Mouse (Mus musculus): ENCODE measurements around the gene Msh4.
A peak's percentile ranks its signal among the peaks of the same experiment; 100 is the strongest.
"Not testable (repeated sequence)": the region's sequence is repeated elsewhere in the genome, so short reads cannot be mapped to it uniquely, and the experiment has no call there.

Msh4 gene

GRCm38 (mm10) chr3:153849368-153850015 is 56.4 kb downstream of the Msh4 start:
- no peak for DNase-seq (ENCODE audit: low read depth)

DNA sequence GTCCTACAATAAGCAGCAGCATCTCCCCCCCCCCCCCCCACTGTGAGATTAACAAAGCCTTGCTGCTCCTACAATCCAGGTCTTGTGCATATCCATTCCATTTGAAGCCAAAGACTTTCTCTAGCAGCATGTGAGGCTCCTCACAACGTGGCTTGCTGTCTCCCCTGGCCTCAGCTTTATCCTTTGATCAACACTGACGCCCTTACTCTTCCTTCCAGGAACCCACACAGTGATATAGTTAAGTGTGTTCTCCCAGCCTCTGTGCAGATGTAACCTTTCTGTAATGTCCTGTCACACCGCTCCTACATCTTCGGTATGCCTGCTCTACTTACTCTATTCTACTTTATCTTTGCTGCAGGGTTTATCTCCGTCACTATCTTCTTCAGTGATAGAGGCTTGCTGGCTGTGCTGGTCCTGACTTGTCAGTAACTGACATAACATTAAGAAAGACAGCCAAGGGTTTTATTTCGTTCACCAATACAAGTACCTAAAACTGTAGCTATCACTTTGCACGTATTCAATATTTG is 58.7 kb downstream of the Msh4 start:
- DNase-seq (ENCODE audit: low read depth), result no peak

- no peak for DNase-seq (ENCODE audit: low read depth)
Observed at GRCm38 (mm10) chr3:153846109-153846508, 59.8 kb downstream of the Msh4 start.

DNA sequence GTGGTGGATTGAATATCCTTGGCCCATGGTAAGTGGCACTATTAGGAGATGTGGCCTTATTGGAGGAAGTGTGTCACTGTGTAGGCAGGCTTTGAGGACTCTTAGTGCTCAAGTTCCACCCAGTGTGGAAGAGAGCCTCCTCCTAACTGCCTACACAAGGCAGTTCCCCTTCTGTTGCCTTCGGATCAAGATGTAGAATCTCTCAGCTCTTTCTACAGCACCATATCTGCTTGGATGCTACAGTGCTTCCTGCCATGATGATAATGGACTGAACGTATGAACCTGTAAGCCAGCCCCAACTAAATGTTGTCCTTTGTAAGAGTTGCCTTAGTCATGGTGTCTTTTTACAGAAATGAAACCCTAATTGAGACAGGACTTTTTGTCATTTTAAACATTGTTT is 60.4 kb downstream of the Msh4 start:
- DNase-seq (ENCODE audit: low read depth), result no peak

DNA sequence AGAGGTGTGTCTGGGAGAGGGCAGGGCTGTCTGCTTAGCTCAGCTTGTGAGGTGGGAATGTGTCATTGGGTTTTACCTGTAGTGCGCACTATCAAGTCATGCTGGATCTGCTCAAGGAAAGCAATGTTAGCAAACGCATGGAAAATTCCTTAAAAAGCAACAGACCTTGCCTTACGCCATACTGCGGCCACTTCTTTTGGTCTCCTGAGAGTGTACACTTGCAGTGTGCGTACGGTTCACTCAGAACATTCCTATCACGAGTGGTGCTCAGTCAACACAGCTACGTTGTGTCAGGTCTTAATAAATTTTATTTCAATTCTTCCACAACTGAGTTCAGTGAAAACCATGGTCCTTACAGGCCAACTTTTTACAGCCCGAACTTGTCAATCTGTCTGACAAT is 61.2 kb downstream of the Msh4 start:
- no peak for DNase-seq (ENCODE audit: low read depth)

DNA sequence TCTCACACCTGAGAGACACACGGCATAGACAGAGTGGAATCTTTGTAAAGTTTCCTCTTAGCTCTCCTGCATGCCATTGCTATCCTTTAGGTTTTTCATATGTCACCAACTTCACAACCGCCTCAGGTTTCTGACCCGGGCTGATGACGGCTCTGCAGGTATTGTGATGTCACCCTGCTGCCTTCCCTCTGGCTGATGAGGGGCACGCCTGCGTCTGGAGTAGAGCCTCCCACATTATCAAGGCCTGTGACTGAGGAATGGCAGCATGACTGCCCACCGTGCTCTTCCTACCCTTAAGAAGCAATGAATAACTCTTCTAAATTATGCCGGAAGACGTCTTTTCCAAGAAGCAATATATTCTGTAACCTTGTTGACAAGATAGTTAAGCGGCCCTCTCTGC is 61.9 kb downstream of the Msh4 start, which contains the start of gene Asb17:
TSS of gene Asb17 (plus strand) at position 180 of the 400 bp plus-strand sequence.
- no peak for DNase-seq (ENCODE audit: low read depth)

GRCm38 (mm10) chr3:153837593-153837992 is 68.3 kb downstream of the Msh4 start:
- DNase-seq (ENCODE audit: low read depth), result no peak

- no peak for DNase-seq (ENCODE audit: low read depth)
Observed at GRCm38 (mm10) chr3:153836316-153836715, 69.6 kb downstream of the Msh4 start.

DNA sequence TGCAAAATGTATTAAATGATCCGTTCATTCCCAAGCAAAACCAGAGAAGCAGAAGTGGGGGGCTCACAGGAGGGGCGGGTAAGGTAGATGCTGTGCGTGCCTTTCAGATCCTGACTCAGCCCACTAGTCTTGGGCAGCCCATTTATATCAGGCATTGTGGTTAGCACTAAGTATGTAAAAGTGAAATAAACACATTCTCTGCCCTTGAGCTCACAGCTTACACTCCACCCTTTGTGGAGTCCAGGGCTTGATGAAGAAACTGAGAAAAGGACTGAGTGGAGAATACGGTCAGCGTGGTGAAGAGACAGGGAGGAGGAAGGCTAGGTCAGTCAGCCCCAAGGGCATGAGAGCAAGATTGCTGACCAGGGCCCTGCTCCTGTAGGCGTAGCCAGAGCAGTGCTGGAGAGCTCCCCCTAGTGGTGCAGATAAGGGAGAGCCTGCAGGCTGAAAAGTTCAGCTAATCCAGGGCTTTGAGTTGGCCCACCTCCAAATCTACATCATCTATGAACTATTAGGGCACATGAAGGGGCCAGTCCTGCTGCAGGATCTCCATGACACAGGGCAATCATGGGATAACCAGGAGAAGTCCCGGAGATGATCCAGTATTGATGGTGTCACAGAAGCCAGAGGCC is 70.4 kb downstream of the Msh4 start:
- DNase-seq (ENCODE audit: low read depth), result no peak

DNA sequence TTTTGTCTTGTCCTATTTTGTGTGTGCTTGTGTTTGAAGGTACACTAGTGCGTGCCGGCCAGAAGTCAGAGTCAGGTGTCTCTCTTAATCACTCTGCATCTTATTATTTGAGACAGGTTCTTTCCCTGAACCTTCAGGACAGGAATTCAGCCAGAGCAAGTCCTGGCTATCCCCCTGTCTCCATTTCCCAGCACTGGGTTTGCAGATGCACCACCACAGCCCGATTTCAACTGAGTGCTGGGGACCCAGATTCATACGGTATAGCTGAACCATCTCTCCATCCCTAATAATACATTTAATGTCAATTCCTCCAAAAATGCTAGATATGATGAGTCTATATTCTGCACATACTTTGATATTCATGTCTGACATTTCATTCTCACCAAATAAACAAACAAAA is 71.9 kb downstream of the Msh4 start:
- no peak for DNase-seq (ENCODE audit: low read depth)

DNA sequence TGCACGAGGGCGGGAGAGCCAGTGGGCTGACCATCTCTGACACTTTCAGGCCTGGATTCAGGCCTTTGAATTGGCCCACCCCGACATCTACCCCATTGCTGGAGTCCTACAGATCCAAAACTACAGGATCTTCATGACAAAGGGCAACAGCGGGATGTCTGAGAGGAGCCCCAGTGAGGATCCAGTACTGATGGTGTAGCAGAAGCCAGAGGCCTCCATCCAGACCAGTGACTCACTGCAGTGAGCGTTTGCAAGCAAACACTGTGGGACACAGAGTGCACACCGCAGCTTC is 73.3 kb downstream of the Msh4 start:
- no peak for DNase-seq (ENCODE audit: low read depth)

- peak; percentile 78 for DNase-seq (ENCODE audit: low read depth)
Observed at GRCm38 (mm10) chr3:153831873-153832653, 73.9 kb downstream of the Msh4 start.

DNA sequence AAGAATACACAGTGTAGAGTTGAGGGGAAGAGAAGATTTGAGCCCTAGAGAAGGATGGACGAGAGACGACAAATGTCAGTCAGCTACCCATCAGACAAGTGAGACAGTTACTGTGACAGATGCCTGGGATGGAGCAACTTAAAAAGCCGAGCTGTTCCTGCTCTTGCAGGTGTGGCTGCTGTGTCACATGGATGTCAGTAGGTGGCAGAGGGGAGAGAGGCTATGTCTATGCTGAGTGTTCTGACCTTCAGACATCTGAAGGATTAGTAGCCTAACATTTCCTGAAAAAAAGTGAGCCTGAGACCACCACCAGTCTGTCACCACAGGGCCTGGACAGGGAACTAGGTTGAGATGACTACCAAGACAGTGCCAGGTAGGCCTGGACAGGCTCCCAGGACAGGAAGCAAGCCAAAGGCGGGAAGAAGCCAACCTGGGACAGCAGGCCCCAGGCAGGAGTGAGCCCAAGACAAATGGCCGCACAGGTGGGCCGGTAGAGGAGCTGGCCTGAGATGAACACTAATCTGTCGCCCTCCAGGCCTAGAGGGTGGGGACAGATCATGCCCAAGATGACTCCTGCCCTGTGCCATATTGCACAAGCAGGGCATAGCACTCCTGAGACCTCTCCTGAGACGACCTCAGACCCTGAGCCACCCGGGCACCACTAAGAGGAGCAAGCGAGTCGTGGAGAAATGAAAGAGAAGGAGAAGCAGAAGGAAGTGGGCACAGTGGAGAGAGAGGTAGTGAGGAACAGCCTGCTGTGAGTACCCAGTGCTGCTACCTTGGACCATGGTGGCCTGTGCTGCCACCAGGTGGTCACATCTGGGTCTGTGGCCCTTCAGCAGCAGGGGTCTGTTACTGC is 74.7 kb downstream of the Msh4 start:
- DNase-seq (ENCODE audit: low read depth), result no peak

DNA sequence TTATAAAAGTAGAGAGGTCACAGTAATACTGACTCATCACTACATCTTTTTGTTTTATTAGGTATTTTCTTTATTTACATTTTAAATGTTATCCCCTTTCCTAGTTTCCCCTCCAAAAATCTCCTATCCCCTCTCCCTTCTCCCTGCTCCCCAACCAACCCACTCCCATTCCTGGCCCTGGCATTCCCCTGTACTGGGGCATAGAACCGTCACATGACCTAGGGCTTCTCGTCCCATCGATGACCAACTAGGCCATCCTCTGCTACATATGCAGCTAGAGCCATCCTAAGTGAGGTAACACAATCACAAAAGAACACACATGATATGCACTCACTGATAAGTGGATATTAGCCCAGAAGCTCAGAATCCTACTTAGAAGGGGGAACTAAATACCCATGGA is 76.2 kb downstream of the Msh4 start:
- DNase-seq (ENCODE audit: low read depth), result not testable (repeated sequence)

GRCm38 (mm10) chr3:153826616-153827015 is 79.3 kb downstream of the Msh4 start:
- no peak for DNase-seq (ENCODE audit: low read depth)

- no peak for DNase-seq (ENCODE audit: low read depth)
Observed at GRCm38 (mm10) chr3:153825197-153825596, 80.7 kb downstream of the Msh4 start.

- DNase-seq (ENCODE audit: low read depth), result no peak
Observed at GRCm38 (mm10) chr3:153823671-153824515, 82.0 kb downstream of the Msh4 start.

GRCm38 (mm10) chr3:153819438-153819837 is 86.5 kb downstream of the Msh4 start:
- no peak for DNase-seq (ENCODE audit: low read depth)

GRCm38 (mm10) chr3:153818723-153819122 is 87.2 kb downstream of the Msh4 start:
- DNase-seq (ENCODE audit: low read depth), result no peak

GRCm38 (mm10) chr3:153817376-153817890 is 88.5 kb downstream of the Msh4 start:
- DNase-seq (ENCODE audit: low read depth), result no peak

GRCm38 (mm10) chr3:153814026-153814425 is 91.9 kb downstream of the Msh4 start:
- DNase-seq (ENCODE audit: low read depth), result no peak
